Mouse (Mus musculus): ENCODE results near the gene Gnaq.

- TF ChIP-seq CTCF (IDR thresholded peaks at IDR 0.05; ENCODE audit: low read depth): no peak
- TF ChIP-seq EP300 (optimal IDR thresholded peaks at IDR 0.05): no peak
Observed at GRCm38 (mm10) chr19:16167185-16167584, 34.6 kb downstream of the Gnaq start.
